Mouse (Mus musculus): Measurements from ENCODE around the gene Tcp11l2. TPM values are rescaled to one million over a fixed set of nuclear protein-coding genes. Genes with fewer than 3 reads are reported as not detected.
A peak's percentile ranks its signal among the peaks of the same experiment; 100 is the strongest.

The Tcp11l2 gene
- polyA plus RNA-seq, 1 experiment from 2014 or later: 16.8 TPM

DNA sequence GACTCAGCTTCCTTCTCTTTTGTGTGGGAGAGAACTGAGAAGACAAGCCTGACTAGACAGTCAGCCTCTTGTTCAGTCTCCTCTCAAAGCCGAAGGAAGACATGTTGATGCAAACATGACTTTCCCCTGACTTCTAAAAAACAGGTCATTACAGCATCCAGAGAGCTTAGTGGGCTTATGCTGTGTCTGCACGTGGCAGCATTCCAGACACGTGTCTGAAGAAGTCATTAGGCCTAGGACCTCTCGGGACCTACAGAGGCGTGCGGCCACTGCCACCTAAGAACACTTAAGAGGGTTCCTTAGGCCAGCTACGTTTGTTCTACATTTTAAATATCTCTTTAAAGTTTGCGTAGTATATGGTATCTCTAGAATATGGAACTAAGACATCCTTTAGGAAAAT, 69.5 kb downstream of the Tcp11l2 start:
- peaks cover 41% of the 10 kb centered on the region for H3K36me3 ChIP-seq
- H3K9me3 ChIP-seq (replicated peaks): no peaks in the 10 kb centered on the region
- no peak overlapping the region for H3K4me2 ChIP-seq
- H3K27me3 ChIP-seq: no peaks in the 10 kb centered on the region
- ATAC-seq (replicated peaks; ENCODE audit: low FRiP score): no peak
- H3K27ac ChIP-seq: no peak overlapping the region
- H3K9ac ChIP-seq: no peak overlapping the region
- H3K4me3 ChIP-seq (replicated peaks): no peak overlapping the region
- H3K4me1 ChIP-seq: no peaks in the 10 kb centered on the region
- WGBS: 83% methylated on average over 8 of the region's 8 CpGs

DNA sequence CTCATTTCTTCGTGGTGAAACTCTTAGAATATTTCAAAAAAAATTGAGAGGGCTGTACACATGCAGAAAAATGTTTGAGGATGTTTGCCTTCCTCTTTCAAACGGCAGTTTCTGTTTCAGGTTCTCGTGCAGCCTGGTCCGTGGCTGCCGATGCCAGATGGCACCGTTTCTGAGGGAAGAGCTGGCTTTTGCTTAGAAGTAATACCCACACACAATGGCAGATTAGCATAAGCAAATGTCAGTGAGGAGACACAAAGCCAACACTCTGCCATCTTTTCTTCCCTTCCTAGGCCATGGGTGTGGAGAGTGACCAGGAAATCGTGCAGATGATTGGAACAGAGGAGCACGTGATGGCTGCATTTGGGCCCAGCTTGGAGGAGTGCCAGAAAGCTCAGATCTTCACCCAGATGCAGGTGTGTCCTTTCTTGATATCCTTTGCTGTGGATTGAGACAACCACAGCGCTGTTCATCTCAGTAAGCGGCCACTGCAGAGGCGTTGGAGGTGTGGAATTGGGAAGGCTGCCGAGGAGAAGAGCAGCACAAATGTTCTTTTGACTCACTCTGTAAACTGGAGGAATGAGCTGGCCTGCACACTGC, 70.2 kb downstream of the Tcp11l2 start:
- H3K36me3 ChIP-seq: peaks cover 43% of the 10 kb centered on the region
- no peak overlapping the region for H3K27ac ChIP-seq
- no peak for ATAC-seq (replicated peaks; ENCODE audit: low FRiP score)
- H3K9me3 ChIP-seq (replicated peaks): no peaks in the 10 kb centered on the region
- H3K9ac ChIP-seq: no peak overlapping the region
- no peaks in the 10 kb centered on the region for H3K27me3 ChIP-seq
- H3K4me2 ChIP-seq: no peak overlapping the region
- 87% methylated on average over 12 of the region's 12 CpGs for WGBS
- H3K4me1 ChIP-seq: no peaks in the 10 kb centered on the region
- no peak overlapping the region for H3K4me3 ChIP-seq (replicated peaks)

DNA sequence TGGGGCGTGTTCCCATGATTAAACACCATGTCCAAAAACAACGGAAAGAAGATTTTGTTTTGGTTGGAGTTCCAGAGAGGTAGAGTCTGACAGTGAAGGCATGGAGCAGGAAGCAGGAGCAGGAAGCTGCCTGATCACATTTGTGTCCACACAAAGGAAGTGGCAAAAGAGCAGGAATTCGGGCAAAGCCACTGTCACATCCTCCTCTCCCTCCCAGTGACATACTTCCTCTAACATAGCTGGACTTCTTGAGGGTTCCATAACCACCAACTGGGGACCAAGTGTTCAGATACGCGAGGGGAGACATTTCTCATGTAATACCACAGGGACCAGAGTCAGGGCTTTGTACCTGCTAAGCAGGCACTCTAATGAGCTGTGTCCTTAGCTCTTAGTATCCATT, 70.8 kb downstream of the Tcp11l2 start:
- 79% methylated on average over 5 of the region's 5 CpGs for WGBS
- peaks cover 46% of the 10 kb centered on the region for H3K36me3 ChIP-seq
- H3K4me2 ChIP-seq: no peak overlapping the region
- no peak overlapping the region for H3K4me3 ChIP-seq (replicated peaks)
- no peaks in the 10 kb centered on the region for H3K9me3 ChIP-seq (replicated peaks)
- H3K27ac ChIP-seq: no peak overlapping the region
- H3K4me1 ChIP-seq: no peaks in the 10 kb centered on the region
- no peaks in the 10 kb centered on the region for H3K27me3 ChIP-seq
- H3K9ac ChIP-seq: no peak overlapping the region
- ATAC-seq (replicated peaks; ENCODE audit: low FRiP score): no peak

DNA sequence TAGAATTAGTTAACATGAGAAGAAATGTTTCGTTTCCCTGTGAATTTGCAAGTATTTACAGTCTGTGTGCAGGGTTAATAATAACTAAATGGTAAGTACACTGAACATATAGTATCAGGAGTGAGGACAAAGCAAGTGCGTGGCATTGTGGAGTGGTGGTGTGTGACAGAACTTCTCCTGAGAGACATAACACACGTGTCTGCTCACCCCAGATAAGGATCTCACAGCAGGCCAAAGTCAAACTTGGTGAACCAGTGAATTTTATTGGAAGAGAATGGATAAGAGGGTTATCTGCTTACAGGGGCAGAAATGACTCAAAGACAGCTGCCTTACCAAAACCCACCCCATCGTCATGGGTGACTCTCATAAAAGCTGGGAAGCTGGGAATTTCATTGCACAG, 72.5 kb downstream of the Tcp11l2 start:
- ATAC-seq (replicated peaks; ENCODE audit: low FRiP score): no peak
- Histone ChIP-seq H3K9ac (no peak overlapping the region), H3K27ac (no peak overlapping the region), H3K4me2 (no peak overlapping the region), H3K4me1 (no peaks in the 10 kb centered on the region), H3K36me3 (peaks cover 52% of the 10 kb centered on the region), H3K9me3 (replicated peaks) (no peaks in the 10 kb centered on the region), H3K4me3 (replicated peaks) (no peak overlapping the region), H3K27me3 (no peaks in the 10 kb centered on the region)
- WGBS: 74% methylated on average over 4 of the region's 4 CpGs

DNA sequence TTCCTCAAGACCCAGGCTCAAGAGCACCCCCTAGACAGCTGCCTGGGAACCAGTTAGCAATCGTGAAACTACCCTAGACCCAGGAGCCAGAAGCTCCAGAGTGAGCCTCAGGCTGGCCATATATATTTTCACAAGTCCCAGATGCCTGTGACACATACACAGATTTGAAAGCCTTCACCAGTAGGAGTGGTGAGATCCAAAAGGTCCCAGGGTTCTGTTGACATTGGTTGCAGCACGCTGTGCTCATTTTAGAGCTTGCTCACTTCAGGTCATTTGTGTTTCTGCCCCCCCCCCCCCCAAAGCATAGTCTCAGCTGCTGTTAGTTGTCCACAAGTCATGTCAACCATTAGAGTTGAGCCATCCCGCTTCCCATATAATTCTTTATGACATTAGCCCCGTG, 77.6 kb downstream of the Tcp11l2 start:
- WGBS: 72% methylated on average over 4 of the region's 4 CpGs

DNA sequence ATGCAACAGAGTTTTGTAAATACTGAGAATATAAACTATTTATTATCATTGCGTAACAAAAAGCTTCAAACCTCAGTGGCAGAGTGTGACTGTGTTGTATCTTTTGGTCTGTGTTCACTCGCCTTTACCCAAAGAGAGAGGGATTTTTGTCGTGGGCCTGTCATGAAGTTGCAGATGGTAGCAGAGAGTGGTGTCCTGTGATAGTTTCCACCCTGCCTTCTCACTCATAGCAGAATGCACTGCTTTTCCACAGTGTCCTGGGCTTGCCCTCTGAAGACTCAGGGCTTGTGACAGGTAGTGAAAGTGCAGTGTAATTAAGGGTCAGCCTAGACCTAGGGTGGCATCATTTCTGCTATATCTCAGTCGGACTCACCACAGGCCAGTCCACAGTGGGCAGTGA, 78.3 kb downstream of the Tcp11l2 start:
- 91% methylated on average over 4 of the region's 4 CpGs for WGBS

More for the DNA sequence above, 77.6 kb downstream of the Tcp11l2 start:
- no peaks in the 10 kb centered on the region for H3K9me3 ChIP-seq (replicated peaks)
- H3K27ac ChIP-seq: no peak overlapping the region
- H3K4me2 ChIP-seq: no peak overlapping the region
- no peak overlapping the region for H3K9ac ChIP-seq
- ATAC-seq (replicated peaks; ENCODE audit: low FRiP score): no peak
- no peaks in the 10 kb centered on the region for H3K27me3 ChIP-seq
- H3K4me1 ChIP-seq: peaks cover 7% of the 10 kb centered on the region
- no peak overlapping the region for H3K4me3 ChIP-seq (replicated peaks)
- H3K36me3 ChIP-seq: peaks cover 27% of the 10 kb centered on the region

GRCm38 (mm10) chr10:84656618-84657017, 80.2 kb downstream of the Tcp11l2 start:
- H3K4me2 ChIP-seq: no peak overlapping the region
- no peak overlapping the region for H3K9ac ChIP-seq
- H3K27ac ChIP-seq: no peak overlapping the region
- H3K4me1 ChIP-seq: peaks cover 11% of the 10 kb centered on the region
- H3K36me3 ChIP-seq: peaks cover 30% of the 10 kb centered on the region
- H3K4me3 ChIP-seq (replicated peaks): no peak overlapping the region
- no peak for ATAC-seq (replicated peaks; ENCODE audit: low FRiP score)
- no peaks in the 10 kb centered on the region for H3K9me3 ChIP-seq (replicated peaks)
- no peaks in the 10 kb centered on the region for H3K27me3 ChIP-seq
- WGBS: 73% methylated on average over 4 of the region's 4 CpGs

More for the DNA sequence above, 78.3 kb downstream of the Tcp11l2 start:
- H3K36me3 ChIP-seq: peaks cover 22% of the 10 kb centered on the region
- no peak for ATAC-seq (replicated peaks; ENCODE audit: low FRiP score)
- H3K27me3 ChIP-seq: no peaks in the 10 kb centered on the region
- peaks cover 11% of the 10 kb centered on the region for H3K4me1 ChIP-seq
- no peak overlapping the region for H3K9ac ChIP-seq
- no peak overlapping the region for H3K4me2 ChIP-seq
- no peak overlapping the region for H3K4me3 ChIP-seq (replicated peaks)
- H3K27ac ChIP-seq: no peak overlapping the region
- H3K9me3 ChIP-seq (replicated peaks): no peaks in the 10 kb centered on the region

DNA sequence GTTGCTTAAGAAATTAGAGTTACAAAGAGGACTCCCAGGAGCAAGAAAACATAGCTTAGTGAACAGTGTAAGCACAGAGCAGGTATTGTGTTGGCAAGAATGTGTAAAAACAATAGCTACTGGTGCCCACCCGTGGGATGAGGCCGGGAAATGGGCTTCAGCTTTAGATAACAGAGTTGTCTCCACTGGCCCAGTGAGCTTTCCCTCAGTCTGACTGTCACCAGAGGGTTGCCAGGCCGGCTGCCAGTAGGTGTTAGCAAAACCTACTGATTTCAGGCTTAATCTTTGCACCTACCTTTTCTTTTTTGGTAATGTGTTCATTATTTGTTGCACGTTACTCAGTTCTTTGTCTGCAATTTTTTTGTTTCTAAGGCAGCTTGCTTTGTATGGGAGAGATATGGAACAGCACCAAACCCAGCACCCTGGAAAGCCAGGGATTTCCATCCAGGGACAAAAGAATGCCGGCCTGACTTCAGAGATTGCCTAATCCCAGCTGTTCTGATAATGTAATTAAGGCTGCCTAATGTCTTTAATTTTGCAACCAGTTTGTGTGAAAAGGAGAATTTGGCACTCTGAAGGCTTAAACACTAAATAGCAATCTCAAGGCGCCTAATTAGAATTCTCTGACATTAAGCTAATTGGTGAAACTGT, 81.1 kb downstream of the Tcp11l2 start:
- H3K27me3 ChIP-seq: no peaks in the 10 kb centered on the region
- H3K9ac ChIP-seq: no peak overlapping the region
- H3K4me2 ChIP-seq: no peak overlapping the region
- peak overlapping the region; percentile 61; the same call in 1 of the 2 replicates for H3K27ac ChIP-seq
- H3K36me3 ChIP-seq: peaks cover 34% of the 10 kb centered on the region
- no peak overlapping the region for H3K4me3 ChIP-seq (replicated peaks)
- peaks cover 11% of the 10 kb centered on the region for H3K4me1 ChIP-seq
- no peak for ATAC-seq (replicated peaks; ENCODE audit: low FRiP score)
- no peaks in the 10 kb centered on the region for H3K9me3 ChIP-seq (replicated peaks)
- 62% methylated on average over 6 of the region's 6 CpGs for WGBS

DNA sequence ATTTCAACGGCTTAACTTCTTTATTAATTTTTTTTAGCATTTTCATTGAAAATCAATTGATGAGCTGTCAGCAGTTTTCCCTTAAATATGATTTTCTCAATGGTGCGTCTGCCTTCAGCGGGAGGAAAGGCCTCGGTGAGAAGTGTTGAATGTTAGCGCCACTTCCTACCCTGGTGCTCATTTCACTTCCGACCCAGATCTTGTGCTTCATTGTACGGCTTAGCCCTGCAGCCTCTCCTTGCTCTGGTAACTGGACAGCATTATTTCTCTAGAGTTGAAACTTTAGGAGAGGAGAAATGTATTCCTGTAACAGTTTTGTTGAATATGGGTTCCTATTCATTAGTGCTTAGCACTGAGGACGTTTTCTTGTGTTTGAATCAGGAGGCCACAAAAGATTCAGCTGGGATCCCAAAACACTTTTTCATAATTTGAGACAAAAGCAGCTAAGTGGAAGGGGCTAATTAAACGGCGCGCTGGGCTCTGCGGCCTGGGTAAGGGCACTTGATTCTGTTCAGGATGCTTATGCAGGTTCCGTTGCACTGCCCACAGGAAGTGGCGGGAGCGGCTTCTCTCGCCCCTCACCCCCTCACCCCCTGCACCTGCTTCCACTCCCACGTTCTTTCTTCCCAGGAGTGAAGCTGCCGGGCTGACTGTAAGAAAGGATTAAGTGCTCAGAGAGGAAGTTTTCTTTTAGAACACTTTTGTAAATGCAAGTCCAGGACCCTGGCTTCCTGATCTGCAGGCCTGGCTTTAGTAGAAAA, 81.8 kb downstream of the Tcp11l2 start:
- Histone ChIP-seq H3K4me1 (peaks cover 11% of the 10 kb centered on the region), H3K9ac (no peak overlapping the region), H3K9me3 (replicated peaks) (no peaks in the 10 kb centered on the region), H3K4me2 (no peak overlapping the region), H3K27ac (peak overlapping the region; percentile 61), H3K27me3 (no peaks in the 10 kb centered on the region), H3K4me3 (replicated peaks) (no peak overlapping the region), H3K36me3 (peaks cover 27% of the 10 kb centered on the region)
- WGBS: 46% methylated on average over 18 of the region's 18 CpGs
- ATAC-seq (replicated peaks; ENCODE audit: low FRiP score): no peak

GRCm38 (mm10) chr10:84659281-84659680, 82.9 kb downstream of the Tcp11l2 start:
- Histone ChIP-seq H3K27ac (peak overlapping the region; percentile 22; the same call in 1 of the 2 replicates), H3K4me1 (peaks cover 11% of the 10 kb centered on the region), H3K27me3 (no peaks in the 10 kb centered on the region), H3K9ac (no peak overlapping the region), H3K4me3 (replicated peaks) (no peak overlapping the region), H3K9me3 (replicated peaks) (no peaks in the 10 kb centered on the region), H3K4me2 (no peak overlapping the region), H3K36me3 (peaks cover 23% of the 10 kb centered on the region)
- WGBS: 87% methylated on average over 3 of the region's 3 CpGs
- no peak for ATAC-seq (replicated peaks; ENCODE audit: low FRiP score)

GRCm38 (mm10) chr10:84662138-84662537, 85.7 kb downstream of the Tcp11l2 start:
- Histone ChIP-seq H3K4me1 (peaks cover 11% of the 10 kb centered on the region), H3K4me3 (replicated peaks) (no peak overlapping the region), H3K36me3 (peaks cover 29% of the 10 kb centered on the region), H3K27me3 (no peaks in the 10 kb centered on the region), H3K9ac (no peak overlapping the region), H3K9me3 (replicated peaks) (no peaks in the 10 kb centered on the region), H3K4me2 (no peak overlapping the region), H3K27ac (no peak overlapping the region)
- WGBS: 96% methylated on average over 6 of the region's 6 CpGs
- no peak for ATAC-seq (replicated peaks; ENCODE audit: low FRiP score)

Data from kidney, embryonic 15.5 days (tissue).